Comparison of ENCODE assay signal across 8 mouse cellular contexts in genomic region chr1:36690671-36691235, GRCm38 (mm10). TPM values are rescaled to one million over a fixed set of nuclear protein-coding genes. Genes with fewer than 3 reads are reported as not detected.
DNase-seq lines count a peak whose midpoint lies in the region; ATAC-seq and TF ChIP-seq lines count a peak whose summit lies in the region.

No protein-coding gene starts in this region.

- ATAC-seq in limb, embryonic 14.5 days (ENCODE audit: low FRiP score, low read depth) = no peak
- 0 out of 2 replicates have a peak, but pooled peaks have one; percentile 16 for ATAC-seq in stomach, embryonic 16.5 days (ENCODE audit: insufficient read depth, low FRiP score)
- no peak for ATAC-seq in CD4-positive, CD25-positive, alpha-beta regulatory T cell, adult 4 months

- 0 out of 2 replicates have a peak overlapping the region, but pooled peaks have one; percentile 80 for H3K9ac ChIP-seq in limb, embryonic 14.5 days (ENCODE audit: low read depth, low read length, severe bottlenecking)
- H3K9ac ChIP-seq in stomach, embryonic 16.5 days (ENCODE audit: low read length) = peak overlapping the region; percentile 69

- H3K36me3 ChIP-seq in testis, adult 2 months (ENCODE audit: control insufficient read depth, insufficient read depth, low read length) = no peaks in the 10 kb centered on the region
- H3K36me3 ChIP-seq in limb, embryonic 14.5 days (ENCODE audit: control insufficient read depth, insufficient read depth, low read length) = peaks cover 26% of the 10 kb centered on the region
- H3K36me3 ChIP-seq in stomach, embryonic 16.5 days (ENCODE audit: control insufficient read depth, insufficient read depth, low read length) = no peaks in the 10 kb centered on the region; the same call in 1 of the 2 replicates

- H3K4me2 ChIP-seq in limb, embryonic 14.5 days (replicated peaks; ENCODE audit: low read depth, low read length, severe bottlenecking) = peak overlapping the region; percentile 46
- H3K4me2 ChIP-seq in stomach, embryonic 16.5 days (ENCODE audit: low read depth, low read length) = peak overlapping the region; percentile 68

- TF ChIP-seq POLR2A in cerebellum, adult 2 months (IDR thresholded peaks at IDR 0.05; ENCODE audit: borderline replicate concordance, insufficient read depth, low read length) = no peak
- no peak for TF ChIP-seq POLR2A in testis, adult 2 months (IDR thresholded peaks at IDR 0.05; ENCODE audit: control insufficient read depth, low read depth, low read length)
- TF ChIP-seq POLR2A in limb, embryonic 14.5 days (IDR thresholded peaks at IDR 0.05; ENCODE audit: borderline replicate concordance, extremely low read depth, insufficient read depth, insufficient read length) = no peak

- H3K4me1 ChIP-seq in cerebellum, adult 2 months (ENCODE audit: control insufficient read depth, insufficient read depth, low read length) = no peaks in the 10 kb centered on the region
- H3K4me1 ChIP-seq in testis, adult 2 months (ENCODE audit: control insufficient read depth, insufficient read depth, low read length) = peaks cover 10% of the 10 kb centered on the region
- peaks cover 6% of the 10 kb centered on the region; the same call in 1 of the 2 replicates for H3K4me1 ChIP-seq in limb, embryonic 14.5 days (ENCODE audit: control insufficient read depth, insufficient read depth, low read length)
- no peaks in the 10 kb centered on the region for H3K4me1 ChIP-seq in stomach, embryonic 16.5 days (ENCODE audit: control insufficient read depth, insufficient read depth, low read length)

- peak overlapping the region; percentile 84 for H3K4me3 ChIP-seq in cerebellum, adult 2 months (replicated peaks; ENCODE audit: insufficient read depth, low read depth, low read length)
- H3K4me3 ChIP-seq in testis, adult 2 months (ENCODE audit: control insufficient read depth, low read depth, low read length) = peak overlapping the region; percentile 92
- H3K4me3 ChIP-seq in limb, embryonic 14.5 days (replicated peaks; ENCODE audit: low read length) = peak overlapping the region; percentile 88
- peak overlapping the region; percentile 88 for H3K4me3 ChIP-seq in stomach, embryonic 16.5 days (replicated peaks; ENCODE audit: low read length)

- no peaks in the 10 kb centered on the region for H3K27me3 ChIP-seq in cerebellum, adult 2 months (ENCODE audit: control insufficient read depth, insufficient read depth, low read length)
- H3K27me3 ChIP-seq in testis, adult 2 months (ENCODE audit: control insufficient read depth, insufficient read depth, low read length) = no peaks in the 10 kb centered on the region
- no peaks in the 10 kb centered on the region for H3K27me3 ChIP-seq in limb, embryonic 14.5 days (ENCODE audit: control insufficient read depth, insufficient read depth, low read length)
- H3K27me3 ChIP-seq in stomach, embryonic 16.5 days (ENCODE audit: control insufficient read depth, insufficient read depth, low read length) = no peaks in the 10 kb centered on the region

- no peak for DNase-seq in cerebellum, adult 2 months
- no peak for DNase-seq in cerebellum, adult 9-10 months
- DNase-seq in testis, postnatal 14 days (ENCODE audit: low spot score) = no peak
- DNase-seq in limb, embryonic 14.5 days (ENCODE audit: low spot score) = no peak
- DNase-seq in right cerebral cortex, postnatal 14 days = no peak

- 58% methylated on average over 11 of the region's 11 CpGs for WGBS in cerebellum, adult 2 months
- 61% methylated on average over 11 of the region's 11 CpGs for WGBS in limb, embryonic 14.5 days
- WGBS in stomach, embryonic 16.5 days = 60% methylated on average over 11 of the region's 11 CpGs

- H3K9me3 ChIP-seq in limb, embryonic 14.5 days (ENCODE audit: control insufficient read depth, low read length) = no peaks in the 10 kb centered on the region
- H3K9me3 ChIP-seq in stomach, embryonic 16.5 days (replicated peaks; ENCODE audit: control insufficient read depth, low read length) = no peaks in the 10 kb centered on the region

- H3K27ac ChIP-seq in cerebellum, adult 2 months (ENCODE audit: insufficient read depth, low read length) = peak overlapping the region; percentile 67
- peak overlapping the region; percentile 86 for H3K27ac ChIP-seq in testis, adult 2 months (ENCODE audit: control insufficient read depth, insufficient read depth, low read depth, low read length)
- no peak overlapping the region for H3K27ac ChIP-seq in limb, embryonic 14.5 days (replicated peaks; ENCODE audit: low read depth, low read length)
- H3K27ac ChIP-seq in stomach, embryonic 16.5 days (ENCODE audit: low read length) = peak overlapping the region; percentile 53; the same call in 1 of the 2 replicates

- TF ChIP-seq CTCF in cerebellum, adult 2 months (IDR thresholded peaks at IDR 0.05; ENCODE audit: borderline replicate concordance, insufficient read depth, low read depth, low read length) = no peak
- TF ChIP-seq CTCF in testis, adult 2 months (IDR thresholded peaks at IDR 0.05; ENCODE audit: control insufficient read depth, insufficient read depth, insufficient replicate concordance, low read depth, low read length) = no peak

RNA-seq across cellular contexts. Expression of gene Cox5b, which starts 0.5 kb away (rescaled TPM):
- polyA plus RNA-seq in cerebellum, adult 2 months (2012; rRNA removed) = 812 and 891 TPM in 2 replicates
- polyA plus RNA-seq in testis, adult 2 months (2012; rRNA removed) = 313 and 378 TPM in 2 replicates
- 291 and 342 TPM in 2 replicates for polyA plus RNA-seq in limb, embryonic 14.5 days (2012; rRNA removed)
- 544 and 588 TPM in 2 replicates for polyA plus RNA-seq in limb, embryonic 14.5 days (2014; fragmentation: Nextera tagmentation; extraction: Ambion mirVana)
- polyA plus RNA-seq in stomach, embryonic 16.5 days (2015; fragmentation: Nextera tagmentation; extraction: Ambion mirVana) = 591 and 640 TPM in 2 replicates
- polyA plus RNA-seq in CD4-positive, CD25-positive, alpha-beta regulatory T cell, adult 4 months (2017; shearing (Covaris generic)) = 100 to 1,000 TPM; 191 to 317 TPM

RNA-seq across cellular contexts. Expression of gene Fam178b, which starts 7.8 kb away (rescaled TPM):
- 1.1 and 1.4 TPM in 2 replicates for polyA plus RNA-seq in cerebellum, adult 2 months (2012; rRNA removed)
- polyA plus RNA-seq in testis, adult 2 months (2012; rRNA removed) = 409 and 410 TPM in 2 replicates
- 0.67 and 1.1 TPM in 2 replicates for polyA plus RNA-seq in limb, embryonic 14.5 days (2012; rRNA removed)
- polyA plus RNA-seq in limb, embryonic 14.5 days (2014; fragmentation: Nextera tagmentation; extraction: Ambion mirVana) = 1.1 and 1.5 TPM in 2 replicates
- polyA plus RNA-seq in stomach, embryonic 16.5 days (2015; fragmentation: Nextera tagmentation; extraction: Ambion mirVana) = 0.50 and 0.94 TPM in 2 replicates
- polyA plus RNA-seq in CD4-positive, CD25-positive, alpha-beta regulatory T cell, adult 4 months (2017; shearing (Covaris generic)) = not detected

RNA-seq across cellular contexts. Expression of gene 4933424G06Rik, which starts 19.2 kb away (rescaled TPM):
- polyA plus RNA-seq in cerebellum, adult 2 months (2012; rRNA removed) = 0.16 and 0.21 TPM in 2 replicates
- 36.9 and 53.7 TPM in 2 replicates for polyA plus RNA-seq in testis, adult 2 months (2012; rRNA removed)
- polyA plus RNA-seq in limb, embryonic 14.5 days (2012; rRNA removed) = 0.10 TPM in 1 of 2 replicates, not detected in the other
- polyA plus RNA-seq in limb, embryonic 14.5 days (2014; fragmentation: Nextera tagmentation; extraction: Ambion mirVana) = not detected in 2 replicates
- 0.13 TPM in 1 of 2 replicates, not detected in the other for polyA plus RNA-seq in stomach, embryonic 16.5 days (2015; fragmentation: Nextera tagmentation; extraction: Ambion mirVana)
- polyA plus RNA-seq in CD4-positive, CD25-positive, alpha-beta regulatory T cell, adult 4 months (2017; shearing (Covaris generic)) = not detected

RNA-seq across cellular contexts. Expression of gene Actr1b, which starts 23.5 kb away (rescaled TPM):
- polyA plus RNA-seq in cerebellum, adult 2 months (2012; rRNA removed) = 371 and 376 TPM in 2 replicates
- 42.7 and 44.5 TPM in 2 replicates for polyA plus RNA-seq in testis, adult 2 months (2012; rRNA removed)
- 162 and 189 TPM in 2 replicates for polyA plus RNA-seq in limb, embryonic 14.5 days (2012; rRNA removed)
- polyA plus RNA-seq in limb, embryonic 14.5 days (2014; fragmentation: Nextera tagmentation; extraction: Ambion mirVana) = 85.7 and 93.1 TPM in 2 replicates
- 95.3 and 103 TPM in 2 replicates for polyA plus RNA-seq in stomach, embryonic 16.5 days (2015; fragmentation: Nextera tagmentation; extraction: Ambion mirVana)
- polyA plus RNA-seq in CD4-positive, CD25-positive, alpha-beta regulatory T cell, adult 4 months (2017; shearing (Covaris generic)) = 10 to 100 TPM; 39.0 to 63.5 TPM

Comparison
In these comparisons a context has a peak if more than half of its experiments do, and no peak if none do; other contexts are left out.
1. RNA of gene Fam178b, which starts 7.8 kb away (polyA plus RNA-seq): 409 to 410 TPM in testis, adult 2 months; 0.67 to 1.5 TPM in limb, embryonic 14.5 days, 1.1 to 1.4 TPM in cerebellum, adult 2 months, 0.50 to 0.94 TPM in stomach, embryonic 16.5 days and not detected in CD4-positive, CD25-positive, alpha-beta regulatory T cell, adult 4 months; every median in the first group is over 100 times any median in the second.
2. RNA of gene 4933424G06Rik, which starts 19.2 kb away (polyA plus RNA-seq): 36.9 to 53.7 TPM in testis, adult 2 months; 0.10 TPM in limb, embryonic 14.5 days, 0.16 to 0.21 TPM in cerebellum, adult 2 months, 0.13 TPM in stomach, embryonic 16.5 days and not detected in CD4-positive, CD25-positive, alpha-beta regulatory T cell, adult 4 months; every median in the first group is over 10 times any median in the second.
3. Peak in every context shown above with its lines, with median percentiles within 50 percentile points of each other: H3K4me3 ChIP-seq.